Mouse (Mus musculus): ENCODE results near the gene Aldh3a2. TPM values are rescaled to one million over a fixed set of nuclear protein-coding genes. Genes with fewer than 3 reads are reported as not detected.

Gene Aldh3a2
- total RNA-seq, 2 experiments from 2014 or later, result 51.1 to 52.1 TPM

DNA sequence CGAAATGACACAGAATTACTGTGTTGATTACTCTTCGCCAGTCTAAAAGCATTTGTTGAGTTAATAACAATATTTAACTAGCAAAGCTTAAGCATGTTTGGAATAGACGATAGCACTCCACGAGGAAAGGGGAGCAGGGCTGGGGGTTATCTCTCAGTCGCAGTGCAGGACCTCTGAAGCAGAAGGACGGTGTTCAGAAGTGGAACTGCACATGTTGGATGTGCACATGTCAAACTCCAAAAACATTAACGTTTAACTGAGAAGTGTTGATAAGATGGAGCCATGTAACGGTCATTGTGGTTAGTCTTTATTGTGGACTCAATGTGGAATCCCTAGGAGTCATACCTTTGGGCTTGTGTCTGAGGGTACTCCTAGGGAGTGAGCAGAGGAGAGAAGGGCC lies 7.8 kb upstream of the Aldh3a2 start:
- no peak for DNase-seq (ENCODE audit: low spot score in 2 of 2)
- intact Hi-C loops (cut with DNase I), result no loop called here

- intact Hi-C loops (cut with DNase I), result no loop called here
- DNase-seq (ENCODE audit: low spot score in 2 of 2), result no peak
Observed at GRCm38 (mm10) chr11:61274421-61274820, 7.2 kb upstream of the Aldh3a2 start.

DNA sequence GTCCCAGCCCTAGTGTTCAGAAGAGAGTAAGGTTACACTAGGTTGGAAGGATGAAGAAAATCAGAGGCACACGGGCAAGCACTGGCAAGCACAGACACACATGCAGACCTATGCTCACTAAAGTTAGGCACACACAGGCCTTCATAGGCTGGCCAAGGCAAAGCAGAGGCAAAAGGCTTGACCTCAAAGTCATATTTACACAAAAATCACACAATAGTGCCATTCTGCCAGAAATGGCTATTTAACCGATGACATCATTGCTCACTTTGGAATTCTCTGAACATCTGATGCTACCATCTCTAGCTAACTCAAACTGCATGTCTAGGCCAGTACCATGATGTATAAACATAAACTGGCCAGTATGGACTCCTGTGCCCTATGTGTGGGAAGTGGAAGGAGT lies 6.7 kb upstream of the Aldh3a2 start:
- intact Hi-C loops (cut with DNase I), result no loop called here
- DNase-seq (ENCODE audit: low spot score in 2 of 2), result no peak

DNA sequence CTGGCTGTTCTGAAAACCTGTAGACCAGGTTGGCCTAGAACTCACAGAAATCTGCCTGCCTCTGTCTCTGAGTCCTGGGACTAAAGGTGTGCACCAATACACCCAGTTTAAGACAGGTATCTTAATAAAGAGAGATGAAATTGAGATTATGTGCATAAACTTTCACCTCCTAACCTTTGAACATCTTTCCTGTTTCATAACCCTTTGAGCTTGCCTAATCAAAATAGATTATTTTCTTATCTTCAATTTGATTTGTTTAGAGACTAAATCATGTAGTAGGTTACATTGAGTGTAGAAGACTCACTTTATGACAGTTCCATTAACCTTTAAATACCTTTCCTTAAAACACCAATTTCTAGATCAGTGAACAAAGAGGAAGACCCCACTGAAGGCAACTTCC lies 4.3 kb upstream of the Aldh3a2 start:
- intact Hi-C loops (cut with DNase I), result no loop called here
- no peak for DNase-seq (ENCODE audit: low spot score in 2 of 2)

GRCm38 (mm10) chr11:61270406-61270805 lies 3.1 kb upstream of the Aldh3a2 start:
- intact Hi-C loops (cut with DNase I), result no loop called here
- DNase-seq (ENCODE audit: low spot score in 2 of 2), result no peak

DNA sequence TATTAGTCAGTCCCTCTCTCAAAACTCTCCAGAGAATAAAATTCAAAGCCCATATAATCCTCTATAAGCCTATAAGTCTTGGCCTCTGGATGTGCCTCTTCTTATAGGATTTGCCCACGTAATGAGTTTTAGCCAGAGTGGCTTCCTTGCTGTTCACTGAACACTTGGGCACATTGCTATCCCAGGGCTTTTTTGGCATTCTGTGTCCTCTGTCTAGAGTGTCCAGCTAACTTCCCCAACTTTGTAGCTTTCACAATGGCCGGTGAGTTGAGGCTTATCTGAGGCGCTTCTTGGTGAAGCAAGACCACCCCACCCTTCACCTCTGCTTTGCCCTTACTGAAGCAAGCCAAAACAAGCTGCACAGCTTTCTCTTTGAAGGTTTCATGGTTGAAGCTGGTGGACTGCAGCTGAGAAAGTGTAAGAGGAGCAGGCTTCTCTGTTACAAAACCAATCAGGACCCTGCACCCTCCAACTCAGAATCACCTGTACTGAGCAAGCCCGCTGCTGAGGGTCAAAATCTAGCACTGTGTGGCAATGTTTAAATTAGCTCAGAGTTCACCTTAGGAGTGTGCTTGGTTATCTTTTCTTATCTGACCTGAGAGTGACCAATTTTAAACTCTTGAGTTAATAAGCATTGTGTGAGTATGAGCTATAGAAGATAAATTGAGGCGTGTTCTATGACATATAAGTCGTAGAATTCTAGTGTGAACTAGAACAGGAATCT lies 1.5 kb upstream of the Aldh3a2 start:
- DNase-seq (ENCODE audit: low spot score in 2 of 2), result no peak
- intact Hi-C loops (cut with DNase I), result no loop called here

GRCm38 (mm10) chr11:61263841-61264240 lies 3.4 kb downstream of the Aldh3a2 start:
- intact Hi-C loops (cut with DNase I), result no loop called here
- DNase-seq (ENCODE audit: low spot score in 2 of 2), result no peak

- no peak for DNase-seq (ENCODE audit: low spot score in 2 of 2)
- intact Hi-C loops (cut with DNase I), result no loop called here
Observed at GRCm38 (mm10) chr11:61262516-61262915, 4.7 kb downstream of the Aldh3a2 start.

GRCm38 (mm10) chr11:61259106-61259505 lies 8.2 kb downstream of the Aldh3a2 start:
- intact Hi-C loops (cut with DNase I), result no loop called here
- DNase-seq (ENCODE audit: low spot score in 2 of 2), result no peak

DNA sequence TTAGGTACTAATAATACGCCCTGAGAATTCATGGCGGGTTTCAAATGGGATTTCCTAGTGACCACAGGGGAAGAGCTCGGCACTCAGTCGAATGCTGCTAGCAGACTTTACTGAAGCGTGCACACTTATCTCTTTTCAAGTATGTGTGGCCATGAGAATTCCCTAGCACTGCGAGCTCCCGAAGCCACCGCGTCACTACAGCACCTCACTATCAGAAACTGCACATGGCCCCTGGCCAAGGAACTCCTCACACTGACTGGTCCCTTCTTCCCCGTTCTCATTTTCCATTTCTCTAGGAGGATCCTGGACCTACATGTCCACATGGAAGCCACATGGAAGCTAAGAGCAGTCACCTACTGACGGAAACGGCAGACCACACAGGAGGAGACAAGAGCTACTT lies 14.5 kb downstream of the Aldh3a2 start:
- intact Hi-C loops (cut with DNase I), result no loop called here
- DNase-seq (ENCODE audit: low spot score in 2 of 2), result no peak

GRCm38 (mm10) chr11:61251741-61252140 lies 15.5 kb downstream of the Aldh3a2 start:
- intact Hi-C loops (cut with DNase I), result no loop called here
- DNase-seq (ENCODE audit: low spot score in 2 of 2), result no peak

DNA sequence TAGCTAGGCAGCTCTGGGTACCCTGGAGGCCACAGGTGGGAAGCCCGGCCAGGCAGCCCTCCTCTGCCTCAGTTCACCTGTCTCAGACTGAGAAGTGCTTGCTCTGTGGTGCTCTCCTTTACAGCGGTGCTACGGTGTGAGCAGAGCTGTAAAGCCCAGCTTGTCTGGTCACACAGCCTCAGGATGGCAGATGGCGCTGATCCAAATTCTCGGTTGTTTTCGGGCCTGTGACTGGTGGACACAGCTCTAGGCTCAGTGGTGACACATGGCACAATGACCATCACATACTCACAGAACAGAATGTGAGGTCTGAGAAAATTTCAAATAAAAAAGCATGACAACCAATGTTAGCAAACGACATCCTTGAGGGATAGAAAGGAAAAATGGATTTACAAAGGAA lies 22.9 kb downstream of the Aldh3a2 start:
- DNase-seq (ENCODE audit: low spot score in 2 of 2), result no peak
- intact Hi-C loops (cut with DNase I), result no loop called here

GRCm38 (mm10) chr11:61236015-61236414 lies 31.2 kb downstream of the Aldh3a2 start:
- intact Hi-C loops (cut with DNase I), result no loop called here
- no peak for DNase-seq (ENCODE audit: low spot score in 2 of 2)

DNA sequence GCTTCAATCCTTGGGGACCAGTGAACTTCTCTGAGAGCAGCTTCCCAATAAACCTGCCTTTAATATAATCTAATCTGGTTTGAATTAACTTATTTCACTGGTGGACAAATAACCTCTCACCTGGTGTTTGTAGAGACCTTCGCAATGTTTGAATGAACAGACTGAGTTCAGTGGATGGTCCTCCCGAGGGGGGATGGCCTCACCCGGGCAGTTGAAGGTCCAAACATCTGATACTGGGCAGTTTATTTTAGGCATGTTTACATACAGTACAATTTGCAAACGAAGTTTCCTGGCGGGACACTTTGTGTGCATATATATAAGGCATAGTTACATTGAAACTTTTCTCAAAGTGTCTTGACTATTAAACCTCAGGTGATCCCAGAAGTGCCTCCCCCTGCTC lies 33.1 kb downstream of the Aldh3a2 start:
- intact Hi-C loops (cut with DNase I), result loop anchor here (5.0 kb wide), 1 partner anchor 42 kb away; no protein-coding TSS in a partner anchor
- DNase-seq (ENCODE audit: low spot score in 2 of 2), result no peak

DNA sequence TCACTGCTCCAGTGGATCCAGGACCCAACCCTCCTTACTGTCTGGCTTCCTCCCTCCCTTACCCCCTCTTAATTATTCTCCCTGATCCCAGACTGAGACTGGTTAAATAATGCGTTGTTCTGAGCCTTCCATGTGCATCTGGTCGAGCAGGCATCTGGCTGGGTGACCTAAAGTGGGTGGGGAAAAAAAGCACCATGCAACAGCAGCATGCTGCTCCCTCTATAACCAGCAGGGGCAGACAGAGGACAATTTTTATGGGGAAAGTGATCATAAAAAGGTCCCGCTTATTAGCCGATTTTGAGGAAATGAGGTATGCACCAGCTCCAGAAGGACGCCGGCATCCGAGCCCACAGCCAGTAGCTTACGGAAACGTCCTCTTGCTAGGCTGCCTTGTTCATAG lies 35.9 kb downstream of the Aldh3a2 start:
- intact Hi-C loops (cut with DNase I), result loop anchor here (5.0 kb wide), 1 partner anchor 39 kb away; no protein-coding TSS in a partner anchor
- DNase-seq (ENCODE audit: low spot score in 2 of 2), result peak in 1 of 2 experiments; percentile 25

DNA sequence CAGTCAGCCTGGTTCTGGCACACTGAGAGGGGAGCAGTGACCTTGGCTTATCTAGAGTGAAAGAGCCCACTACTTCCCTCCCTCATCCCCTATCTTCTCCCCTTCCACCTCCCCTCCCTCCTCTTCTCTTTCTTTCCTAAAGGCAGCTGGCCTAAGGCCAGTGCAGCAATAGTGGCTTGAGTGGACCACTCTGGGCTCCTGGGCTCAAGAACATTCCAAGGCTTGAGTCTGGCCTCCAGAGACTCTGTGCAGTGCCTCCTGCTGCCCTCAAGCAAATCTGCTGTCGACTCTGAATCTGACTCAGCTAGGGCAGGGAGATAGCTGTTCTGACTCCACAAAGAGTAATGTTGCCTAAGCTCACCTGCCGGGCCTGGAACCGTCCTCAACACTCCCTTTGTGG lies 38.9 kb downstream of the Aldh3a2 start:
- no peak for DNase-seq (ENCODE audit: low spot score in 2 of 2)
- intact Hi-C loops (cut with DNase I), result no loop called here

- intact Hi-C loops (cut with DNase I), result no loop called here
- no peak for DNase-seq (ENCODE audit: low spot score in 2 of 2)
Observed at GRCm38 (mm10) chr11:61227816-61228215, 39.4 kb downstream of the Aldh3a2 start.

DNA sequence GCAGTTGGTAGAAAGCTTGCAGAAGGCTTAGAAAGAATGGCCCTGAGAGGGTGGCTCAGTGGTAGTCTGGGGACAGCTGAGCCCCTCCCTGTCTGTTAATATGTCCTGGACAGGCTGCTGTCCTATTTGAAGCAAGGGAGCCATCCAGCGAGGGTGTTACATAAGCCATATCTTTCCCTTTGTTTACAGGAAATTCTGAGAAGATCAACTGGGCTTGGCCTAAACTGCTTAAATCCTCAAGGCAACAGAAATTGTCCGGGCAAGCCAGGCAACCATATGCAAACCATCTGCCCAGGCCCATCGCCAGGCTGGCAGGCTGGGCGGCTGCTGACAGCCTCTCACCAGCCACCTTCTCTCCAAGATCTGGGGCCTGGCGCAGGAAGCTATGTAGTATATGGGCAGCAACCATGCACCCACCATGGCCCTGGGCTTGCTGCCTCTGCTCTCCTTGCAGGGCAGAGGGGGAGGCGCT lies 41.3 kb downstream of the Aldh3a2 start:
- peak; percentile 58 to 71 for DNase-seq (ENCODE audit: low spot score in 2 of 2)
- intact Hi-C loops (cut with DNase I), result no loop called here

GRCm38 (mm10) chr11:61225511-61225910 lies 41.8 kb downstream of the Aldh3a2 start:
- no peak for DNase-seq (ENCODE audit: low spot score in 2 of 2)
- intact Hi-C loops (cut with DNase I), result no loop called here

DNA sequence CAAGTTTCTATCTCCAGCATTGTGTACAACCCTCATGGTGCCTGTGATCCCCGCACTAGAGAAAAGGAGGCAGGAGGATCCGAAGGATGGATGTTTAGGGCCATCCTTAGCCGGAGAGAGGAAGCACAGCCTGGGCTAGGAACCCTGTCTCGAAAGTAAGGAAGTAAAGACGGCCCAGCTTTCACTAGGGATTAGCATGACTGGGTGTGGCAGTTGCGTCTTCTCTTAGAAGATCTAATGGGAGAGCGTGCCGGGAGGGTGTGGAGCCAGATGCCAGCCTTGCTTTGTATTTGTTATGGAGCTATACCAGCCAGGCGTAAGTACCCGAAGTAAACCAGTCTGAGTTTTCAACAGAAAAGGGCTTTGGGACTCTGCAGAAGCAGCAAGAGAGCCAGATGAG lies 42.4 kb downstream of the Aldh3a2 start:
- intact Hi-C loops (cut with DNase I), result no loop called here
- no peak for DNase-seq (ENCODE audit: low spot score in 2 of 2)

DNA sequence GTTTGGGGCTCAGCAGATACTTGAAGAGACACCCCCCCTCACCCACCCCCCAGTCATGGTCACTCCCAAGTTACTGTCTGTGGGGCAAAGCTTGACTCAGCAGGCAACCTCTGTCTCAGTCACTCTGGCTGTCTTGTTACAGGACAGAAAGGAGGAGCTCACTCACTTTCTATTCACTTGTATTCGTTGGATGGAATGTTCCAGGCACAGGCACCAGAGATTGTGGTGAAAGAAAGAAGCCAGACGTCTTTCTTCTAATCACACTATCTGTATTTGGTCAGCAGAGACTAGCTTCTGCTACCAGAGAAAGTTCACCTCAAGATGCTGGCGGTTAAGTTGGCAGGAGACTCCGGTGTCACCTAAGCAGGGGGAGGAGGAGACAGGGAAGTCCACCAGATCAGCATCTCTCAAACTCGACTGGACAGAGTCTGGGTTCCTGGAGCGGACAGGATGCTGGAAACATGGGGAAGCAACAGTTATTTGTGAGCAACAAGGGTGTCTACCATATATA lies 43.0 kb downstream of the Aldh3a2 start:
- no peak for DNase-seq (ENCODE audit: low spot score in 2 of 2)
- intact Hi-C loops (cut with DNase I), result no loop called here
